Mouse (Mus musculus) kidney, embryonic 16.5 days (tissue): ENCODE results near the gene Lipc. TPM values are rescaled to one million over a fixed set of nuclear protein-coding genes. Genes with fewer than 3 reads are reported as not detected.

Experiments
- ATAC-seq: fragments of 200-750 bp; cut with Nextera tagmentation; 2 replicates; pipeline ENCODE4 v1.8.0; 2017; ENCODE audit warnings: moderate TSS enrichment; ENCODE audit not compliant: low FRiP score, low TSS enrichment
- H3K27ac ChIP-seq: fragments of 300-500 bp; sonication (generic); 2 replicates; pipeline ENCODE4 v1.5.1; 2014; ENCODE audit warnings: low read length
- H3K27me3 ChIP-seq: fragments of 300-500 bp; sonication (generic); 2 replicates; pipeline ENCODE4 v1.6.1; 2014; ENCODE audit warnings: low read length, control low read depth, mixed read lengths; ENCODE audit not compliant: insufficient read depth
- H3K36me3 ChIP-seq: fragments of 300-500 bp; sonication (generic); 2 replicates; pipeline ENCODE4 v1.6.1; 2014; ENCODE audit warnings: low read length, control low read depth, mixed read lengths; ENCODE audit not compliant: insufficient read depth
- H3K4me1 ChIP-seq: fragments of 300-500 bp; sonication (generic); 2 replicates; pipeline ENCODE4 v1.6.1; 2014; ENCODE audit warnings: low read length, control low read depth, mixed read lengths; ENCODE audit not compliant: insufficient read depth
- H3K4me2 ChIP-seq: fragments of 300-500 bp; sonication (generic); replicated peaks from 2 replicates; pipeline ENCODE4 v1.6.1; 2014; ENCODE audit warnings: low read depth, low read length
- H3K4me3 ChIP-seq: fragments of 300-500 bp; sonication (generic); 2 replicates; pipeline ENCODE4 v1.5.1; 2014; ENCODE audit warnings: mild to moderate bottlenecking, low read length
- H3K9ac ChIP-seq: fragments of 300-500 bp; sonication (generic); replicated peaks from 2 replicates; pipeline ENCODE4 v1.6.1; 2014; ENCODE audit warnings: low read length
- H3K9me3 ChIP-seq: fragments of 300-500 bp; sonication (generic); 2 replicates; pipeline ENCODE4 v1.6.1; 2016; ENCODE audit warnings: low read length, control low read depth
- WGBS: fragments of 180-500 bp; shearing (Covaris S2); extraction: QIAGEN DNeasy Blood & Tissue Kit; methylation state at CpG from one replicate; pipeline ENCODE4 v1.1.7; 2014; 5-methylcytosine and 5-hydroxymethylcytosine counted together
- polyA plus RNA-seq: library from polyadenylated mRNA; unstranded; fragments of >200 nt; fragmentation: Nextera tagmentation; extraction: Ambion mirVana; gene quantifications from 2 replicates; pipeline ENCODE4 v1.2.1, GENCODE M21; 2015

The Lipc gene
- polyA plus RNA-seq, 1 experiment from 2014 or later = 0.89 TPM

DNA sequence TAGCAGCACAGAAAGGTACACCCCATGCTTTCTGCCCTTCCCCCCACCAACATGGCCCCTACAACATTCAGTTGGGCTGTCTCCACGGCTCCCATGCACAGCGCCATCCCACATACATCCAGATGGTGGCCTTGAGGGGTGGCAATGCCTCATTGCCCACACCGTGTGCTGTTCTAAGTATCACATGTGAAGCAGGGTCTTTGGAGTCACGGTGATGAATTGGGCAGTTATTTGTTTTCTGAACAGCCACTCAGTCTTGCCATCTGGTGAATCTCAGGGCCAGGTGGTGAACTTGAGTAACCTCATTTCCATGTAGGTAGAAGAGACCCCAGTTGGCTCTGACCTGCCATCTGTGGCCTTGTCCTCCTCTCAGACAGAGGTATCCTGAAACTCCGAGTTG is 7.8 kb upstream of the Lipc start:
- Histone ChIP-seq H3K4me2 (no peak overlapping the region), H3K36me3 (no peaks in the 10 kb centered on the region), H3K27me3 (no peaks in the 10 kb centered on the region), H3K4me3 (no peak overlapping the region), H3K27ac (no peak overlapping the region), H3K9ac (no peak overlapping the region), H3K9me3 (no peaks in the 10 kb centered on the region), H3K4me1 (no peaks in the 10 kb centered on the region)
- 54% methylated on average over 5 of the region's 5 CpGs for WGBS
- ATAC-seq = no peak

- ATAC-seq = no peak
- Histone ChIP-seq H3K4me3 (no peak overlapping the region), H3K4me1 (no peaks in the 10 kb centered on the region), H3K27me3 (no peaks in the 10 kb centered on the region), H3K9ac (no peak overlapping the region), H3K9me3 (no peaks in the 10 kb centered on the region), H3K36me3 (no peaks in the 10 kb centered on the region), H3K4me2 (no peak overlapping the region), H3K27ac (no peak overlapping the region)
- 91% methylated on average over 3 of the region's 3 CpGs for WGBS
Measured at GRCm38 (mm10) chr9:70959447-70959846, 7.4 kb upstream of the Lipc start.

DNA sequence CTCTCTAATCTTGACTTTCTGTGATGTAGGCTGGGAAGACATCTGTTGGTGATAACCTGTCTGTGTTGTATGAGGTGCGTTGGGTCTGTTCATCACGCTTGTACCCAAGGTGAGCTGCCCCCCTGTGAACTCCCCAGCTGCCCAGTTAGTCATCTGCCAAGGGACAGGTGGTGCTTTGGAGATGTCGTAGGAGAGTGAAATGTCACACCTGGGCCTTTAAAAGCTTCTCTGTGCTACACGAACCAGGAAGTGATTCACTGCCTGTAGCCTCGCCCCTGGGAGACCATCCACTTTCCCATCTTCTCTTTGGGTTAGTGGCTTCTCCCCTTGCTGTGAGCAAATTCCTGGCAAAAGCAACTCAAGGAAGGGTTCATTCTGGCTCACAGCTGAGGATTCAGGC is 6.4 kb upstream of the Lipc start:
- no peak overlapping the region for H3K9ac ChIP-seq
- no peak overlapping the region for H3K27ac ChIP-seq
- no peaks in the 10 kb centered on the region for H3K4me1 ChIP-seq
- no peak overlapping the region for H3K4me2 ChIP-seq
- H3K4me3 ChIP-seq = no peak overlapping the region
- no peaks in the 10 kb centered on the region for H3K27me3 ChIP-seq
- 63% methylated on average over 5 of the region's 5 CpGs for WGBS
- no peak for ATAC-seq
- no peaks in the 10 kb centered on the region for H3K36me3 ChIP-seq
- no peaks in the 10 kb centered on the region for H3K9me3 ChIP-seq

DNA sequence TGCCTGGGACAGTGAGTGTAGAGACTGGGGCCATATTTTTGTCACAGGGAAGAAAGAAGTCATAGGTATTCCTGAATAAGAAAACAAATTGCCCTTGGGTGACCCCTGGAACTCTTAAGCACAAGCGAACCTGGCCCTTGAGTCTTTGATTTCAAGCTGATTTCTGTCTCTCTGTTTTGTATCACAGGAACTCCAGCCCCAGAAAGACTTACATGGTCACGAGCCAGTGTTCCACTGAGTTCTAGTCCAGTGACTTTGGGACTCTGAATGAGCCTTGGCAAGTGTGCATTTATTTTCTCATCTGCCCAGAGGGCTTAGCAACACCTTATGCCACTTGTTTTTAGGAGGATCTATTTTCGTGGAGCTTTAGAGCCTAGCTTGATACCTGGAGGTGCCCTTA is 5.7 kb upstream of the Lipc start:
- Histone ChIP-seq H3K9ac (no peak overlapping the region), H3K27ac (no peak overlapping the region), H3K4me1 (no peaks in the 10 kb centered on the region), H3K4me2 (no peak overlapping the region), H3K27me3 (no peaks in the 10 kb centered on the region), H3K9me3 (no peaks in the 10 kb centered on the region), H3K36me3 (no peaks in the 10 kb centered on the region), H3K4me3 (no peak overlapping the region)
- ATAC-seq = no peak
- 43% methylated on average over 3 of the region's 3 CpGs for WGBS

- Histone ChIP-seq H3K4me3 (no peak overlapping the region), H3K27ac (no peak overlapping the region), H3K4me2 (no peak overlapping the region), H3K9ac (no peak overlapping the region), H3K4me1 (no peaks in the 10 kb centered on the region), H3K9me3 (no peaks in the 10 kb centered on the region), H3K36me3 (no peaks in the 10 kb centered on the region), H3K27me3 (no peaks in the 10 kb centered on the region)
- 87% methylated on average over 3 of the region's 3 CpGs for WGBS
- no peak for ATAC-seq
Measured at GRCm38 (mm10) chr9:70954226-70954625, 2.2 kb upstream of the Lipc start.

GRCm38 (mm10) chr9:70949336-70949735 is 2.7 kb downstream of the Lipc start:
- no peak overlapping the region for H3K9ac ChIP-seq
- no peak overlapping the region for H3K4me2 ChIP-seq
- no peak overlapping the region for H3K27ac ChIP-seq
- 74% methylated on average over 8 of the region's 8 CpGs for WGBS
- no peak overlapping the region for H3K4me3 ChIP-seq
- no peaks in the 10 kb centered on the region for H3K36me3 ChIP-seq
- no peaks in the 10 kb centered on the region for H3K9me3 ChIP-seq
- no peak for ATAC-seq
- no peaks in the 10 kb centered on the region for H3K27me3 ChIP-seq
- H3K4me1 ChIP-seq = no peaks in the 10 kb centered on the region

DNA sequence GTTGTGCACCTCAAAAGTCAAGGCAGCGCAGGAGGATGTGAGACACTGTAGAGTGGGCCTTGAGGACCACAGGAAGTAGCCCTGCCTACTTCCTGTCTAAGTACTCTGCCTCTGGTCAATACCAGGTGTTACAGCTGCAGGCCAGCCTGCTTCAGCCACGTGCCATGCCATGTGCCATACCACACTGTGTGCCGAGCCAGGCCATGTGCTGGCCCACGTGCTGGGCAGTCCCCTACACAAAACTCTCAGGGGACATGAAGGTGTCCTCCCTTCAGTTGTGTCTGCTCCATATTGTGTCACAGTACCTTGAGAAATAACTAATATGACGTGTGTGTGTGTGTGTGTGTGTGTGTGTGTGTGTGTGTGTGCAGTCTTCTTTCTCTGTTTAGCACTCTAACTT is 4.7 kb downstream of the Lipc start:
- no peaks in the 10 kb centered on the region for H3K9me3 ChIP-seq
- no peak overlapping the region for H3K27ac ChIP-seq
- no peak overlapping the region for H3K4me2 ChIP-seq
- ATAC-seq = no peak
- H3K4me1 ChIP-seq = no peaks in the 10 kb centered on the region
- WGBS = 86% methylated on average over 5 of the region's 5 CpGs
- no peak overlapping the region for H3K4me3 ChIP-seq
- no peaks in the 10 kb centered on the region for H3K27me3 ChIP-seq
- H3K9ac ChIP-seq = no peak overlapping the region
- no peaks in the 10 kb centered on the region for H3K36me3 ChIP-seq

DNA sequence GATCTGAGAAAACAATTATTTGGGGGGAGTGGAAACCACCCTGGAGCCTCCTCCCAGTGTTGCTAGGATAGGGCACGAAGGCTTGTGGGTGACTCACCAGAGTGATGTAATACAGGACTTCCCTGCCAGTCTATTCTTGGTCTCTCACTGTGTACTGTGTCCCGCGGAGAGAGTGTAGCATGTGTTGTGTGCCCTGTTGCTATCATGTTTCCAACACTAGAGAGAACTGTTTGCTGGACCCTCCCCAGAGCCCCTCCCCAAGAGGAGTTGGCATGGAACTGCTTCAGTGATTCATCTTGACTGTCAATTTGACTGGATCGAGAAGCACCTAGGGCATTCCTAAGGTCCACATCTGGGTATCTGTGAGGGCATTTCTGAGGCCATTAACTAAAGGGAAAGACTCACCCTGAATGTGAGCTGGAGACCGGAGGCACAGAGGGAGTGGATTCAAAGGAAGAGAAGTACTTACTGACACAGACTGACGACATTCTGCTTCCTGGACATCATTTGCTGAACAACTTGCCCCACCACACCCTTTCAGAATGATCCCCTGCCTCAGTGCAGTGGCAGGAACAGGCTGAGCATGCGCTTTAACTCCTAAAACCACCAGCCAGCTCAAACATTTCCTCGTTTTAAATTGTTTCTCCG is 9.2 kb downstream of the Lipc start:
- Histone ChIP-seq H3K9ac (no peak overlapping the region), H3K36me3 (no peaks in the 10 kb centered on the region), H3K4me2 (no peak overlapping the region), H3K9me3 (no peaks in the 10 kb centered on the region), H3K4me3 (no peak overlapping the region), H3K27me3 (no peaks in the 10 kb centered on the region), H3K4me1 (0 out of 2 replicates have a peak, but pooled peaks cover 6% of the 10 kb centered on the region), H3K27ac (no peak overlapping the region)
- WGBS = 66% methylated on average over 9 of the region's 9 CpGs
- ATAC-seq = no peak

- 55% methylated on average over 8 of the region's 8 CpGs for WGBS
- H3K9ac ChIP-seq = no peak overlapping the region
- no peaks in the 10 kb centered on the region for H3K9me3 ChIP-seq
- H3K4me3 ChIP-seq = no peak overlapping the region
- H3K36me3 ChIP-seq = no peaks in the 10 kb centered on the region
- H3K4me2 ChIP-seq = no peak overlapping the region
- 0 out of 2 replicates have a peak, but pooled peaks cover 13% of the 10 kb centered on the region for H3K4me1 ChIP-seq
- H3K27ac ChIP-seq = no peak overlapping the region
- ATAC-seq = no peak
- H3K27me3 ChIP-seq = no peaks in the 10 kb centered on the region
Measured at GRCm38 (mm10) chr9:70939752-70940501, 12.1 kb downstream of the Lipc start.

DNA sequence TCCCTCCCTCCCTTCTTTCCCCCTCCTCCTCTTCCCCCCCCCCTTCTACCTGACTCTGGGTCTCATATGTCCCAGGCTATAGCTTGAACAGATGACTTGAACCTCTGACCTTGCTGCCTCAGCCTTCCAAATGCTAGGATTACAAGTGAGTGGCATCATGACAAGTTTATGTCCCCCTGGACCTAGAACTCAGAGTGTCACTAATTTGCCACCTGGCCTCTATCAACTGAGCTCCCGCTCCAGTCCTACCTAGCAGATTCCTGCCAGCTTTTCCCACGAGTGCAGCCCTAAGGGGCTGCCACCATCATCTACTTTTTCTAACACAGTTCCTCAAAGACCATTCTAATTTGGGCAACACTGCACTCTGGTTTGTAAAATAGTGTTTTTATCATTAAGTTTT is 13.2 kb downstream of the Lipc start:
- WGBS = 28% methylated on average over 2 of the region's 2 CpGs
- Histone ChIP-seq H3K4me2 (no peak overlapping the region), H3K27ac (no peak overlapping the region), H3K4me1 (0 out of 2 replicates have a peak, but pooled peaks cover 13% of the 10 kb centered on the region), H3K9me3 (no peaks in the 10 kb centered on the region), H3K36me3 (no peaks in the 10 kb centered on the region), H3K4me3 (no peak overlapping the region), H3K9ac (no peak overlapping the region), H3K27me3 (no peaks in the 10 kb centered on the region)
- ATAC-seq = no peak; the same call in 1 of the 2 replicates
